16 mouse cellular contexts compared by ENCODE assay signal in genomic region chr1:137003144-137003543, GRCm38 (mm10).
"Had no signal": no experiment of that assay in that cellular context is flagged by ENCODE, and none has a peak within 500 bp of the region (broad histone marks: within the 10 kb centered on the region; RNA-seq: fewer than 3 reads in every experiment).

No protein-coding gene starts in this region.

- H3K36me3 ChIP-seq: neural tube, embryonic 13.5 days; neural tube, embryonic 15.5 days; stomach, embryonic 15.5 days had no signal

- H3K4me1 ChIP-seq: neural tube, embryonic 13.5 days; neural tube, embryonic 15.5 days; stomach, embryonic 15.5 days had no signal

- DNase-seq: retina, postnatal 1 day; right cerebral cortex, adult 18-20 months; right cerebral cortex, postnatal 14 days; right cerebral cortex, postnatal 25 days; right cerebral cortex, postnatal 4 days; spleen, adult 18-20 months; thymus, adult 18-20 months; thymus, adult 2 months; thymus, postnatal 14 days; thymus, postnatal 25 days; thymus, postnatal 36 days; thymus, postnatal 4 days had no signal

- H3K4me3 ChIP-seq: neural tube, embryonic 13.5 days; neural tube, embryonic 15.5 days; stomach, embryonic 15.5 days had no signal

- H3K9ac ChIP-seq: neural tube, embryonic 13.5 days; neural tube, embryonic 15.5 days; stomach, embryonic 15.5 days had no signal

- H3K27me3 ChIP-seq: neural tube, embryonic 13.5 days; neural tube, embryonic 15.5 days; stomach, embryonic 15.5 days had no signal

- H3K27ac ChIP-seq: neural tube, embryonic 13.5 days; neural tube, embryonic 15.5 days; stomach, embryonic 15.5 days; stomach, postnatal 0 days had no signal

- H3K9me3 ChIP-seq: stomach, embryonic 15.5 days had no signal

- H3K4me2 ChIP-seq: neural tube, embryonic 13.5 days; neural tube, embryonic 15.5 days; stomach, embryonic 15.5 days had no signal
